Mouse (Mus musculus): ENCODE results near the gene Tnxb.

DNA sequence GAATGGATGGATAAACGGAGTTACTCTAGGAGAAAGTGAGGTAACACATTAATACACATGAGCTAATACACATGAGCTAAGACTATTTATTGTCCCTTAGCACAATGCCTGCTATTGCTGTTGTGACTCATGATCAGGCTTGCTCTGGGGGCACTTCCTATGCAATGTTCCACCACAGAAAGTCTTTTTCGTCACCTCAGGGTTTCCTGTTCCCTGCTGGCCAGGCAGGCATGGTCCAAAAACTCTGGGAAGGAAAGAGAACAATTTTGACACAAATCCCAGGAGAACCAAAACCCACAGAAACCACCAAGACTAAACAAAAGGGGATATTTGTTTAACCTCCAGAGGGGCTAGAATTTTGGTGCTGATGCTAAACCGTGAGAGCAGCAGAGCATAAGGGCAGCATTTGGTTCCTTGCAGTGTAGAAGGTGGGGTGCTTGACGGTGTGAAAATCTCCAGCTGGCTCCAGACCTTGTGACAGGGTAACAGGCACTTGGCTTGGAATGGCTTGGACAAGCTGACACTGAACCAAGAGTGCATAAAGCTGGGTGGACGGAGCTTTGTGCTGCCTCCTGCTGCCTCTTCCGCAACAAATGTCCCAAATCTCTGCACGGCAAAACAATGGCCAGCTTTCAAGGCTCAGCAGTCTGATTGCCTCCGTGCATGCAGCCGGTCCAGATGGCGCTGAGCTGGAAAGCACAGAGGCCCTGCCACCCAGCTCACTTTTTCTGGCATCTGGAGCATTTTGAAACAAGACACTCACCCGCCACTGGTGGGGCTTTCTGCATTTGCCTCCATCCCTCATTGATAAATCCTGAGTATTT, 29.3 kb upstream of the Tnxb start:
- TF ChIP-seq CTCF (IDR thresholded peaks at IDR 0.05; ENCODE audit: low read depth) (peak; percentile 28), EP300 (IDR thresholded peaks at IDR 0.05; ENCODE audit: low read depth) (no peak)

Data from liver, postnatal 0 days (tissue).